Mouse (Mus musculus): ENCODE measurements around the gene Msto1. TPM values are rescaled to one million over a fixed set of nuclear protein-coding genes. Genes with fewer than 3 reads are reported as not detected.
"Not testable (repeated sequence)": the region's sequence is repeated elsewhere in the genome, so short reads cannot be mapped to it uniquely, and the experiment has no call there.

The Msto1 gene
- total RNA-seq (2015; ENCODE audit: low replicate concordance) (2.3 and 3.7 TPM in 2 replicates), total RNA-seq (2017; ENCODE audit: low replicate concordance) (2.5 and 5.2 TPM in 2 replicates)

GRCm38 (mm10) chr3:88913511-88914383, at the start of gene Msto1:
Gene Msto1 (minus strand): TSS chr3:88913999.
- peak; percentile 99 for ATAC-seq (replicated peaks; ENCODE audit: low FRiP score, poor library complexity, severe bottlenecking)

GRCm38 (mm10) chr3:88963211-88963610, 49.4 kb upstream of the Msto1 start:
- not testable (repeated sequence) for ATAC-seq (replicated peaks; ENCODE audit: low FRiP score, poor library complexity, severe bottlenecking)

- no peak for ATAC-seq (replicated peaks; ENCODE audit: low FRiP score, poor library complexity, severe bottlenecking)
These were observed 39.9 kb upstream of the Msto1 start for GRCm38 (mm10) chr3:88953736-88954135.

GRCm38 (mm10) chr3:88953246-88953645, 39.4 kb upstream of the Msto1 start:
- no peak for ATAC-seq (replicated peaks; ENCODE audit: low FRiP score, poor library complexity, severe bottlenecking)

GRCm38 (mm10) chr3:88951327-88951800, 37.6 kb upstream of the Msto1 start:
- no peak for ATAC-seq (replicated peaks; ENCODE audit: low FRiP score, poor library complexity, severe bottlenecking)

GRCm38 (mm10) chr3:88950576-88951326, 37.0 kb upstream of the Msto1 start, which contains the start of the genes Ash1l and Dap3:
Gene Ash1l (plus strand): TSS chr3:88950622.
Gene Dap3 (minus strand): TSS chr3:88951181.
- peak; percentile 84 for ATAC-seq (replicated peaks; ENCODE audit: low FRiP score, poor library complexity, severe bottlenecking)

- ATAC-seq (replicated peaks; ENCODE audit: low FRiP score, poor library complexity, severe bottlenecking), result peak; percentile 76
These were observed 36.2 kb upstream of the Msto1 start for GRCm38 (mm10) chr3:88949786-88950575.

- no peak for ATAC-seq (replicated peaks; ENCODE audit: low FRiP score, poor library complexity, severe bottlenecking)
These were observed 30.3 kb upstream of the Msto1 start for GRCm38 (mm10) chr3:88944109-88944508.

GRCm38 (mm10) chr3:88942316-88942880, 28.6 kb upstream of the Msto1 start:
- ATAC-seq (replicated peaks; ENCODE audit: low FRiP score, poor library complexity, severe bottlenecking), result no peak

- peak; percentile 77 for ATAC-seq (replicated peaks; ENCODE audit: low FRiP score, poor library complexity, severe bottlenecking)
These were observed 25.9 kb upstream of the Msto1 start for GRCm38 (mm10) chr3:88939749-88940148.

GRCm38 (mm10) chr3:88939071-88939470, 25.3 kb upstream of the Msto1 start:
- no peak for ATAC-seq (replicated peaks; ENCODE audit: low FRiP score, poor library complexity, severe bottlenecking)

- no peak for ATAC-seq (replicated peaks; ENCODE audit: low FRiP score, poor library complexity, severe bottlenecking)
These were observed 15.7 kb upstream of the Msto1 start for GRCm38 (mm10) chr3:88929501-88929900.

GRCm38 (mm10) chr3:88925651-88926050, 11.9 kb upstream of the Msto1 start:
- no peak for ATAC-seq (replicated peaks; ENCODE audit: low FRiP score, poor library complexity, severe bottlenecking)

GRCm38 (mm10) chr3:88923989-88924591, 10.3 kb upstream of the Msto1 start:
- ATAC-seq (replicated peaks; ENCODE audit: low FRiP score, poor library complexity, severe bottlenecking), result no peak

- no peak for ATAC-seq (replicated peaks; ENCODE audit: low FRiP score, poor library complexity, severe bottlenecking)
These were observed 7.6 kb upstream of the Msto1 start for GRCm38 (mm10) chr3:88921411-88921810.

GRCm38 (mm10) chr3:88918981-88919380, 5.2 kb upstream of the Msto1 start:
- ATAC-seq (replicated peaks; ENCODE audit: low FRiP score, poor library complexity, severe bottlenecking), result no peak

- 0 out of 2 replicates have a peak, but pooled peaks have one; percentile 2 for ATAC-seq (replicated peaks; ENCODE audit: low FRiP score, poor library complexity, severe bottlenecking)
These were observed 598 bp upstream of the Msto1 start for GRCm38 (mm10) chr3:88914384-88914810.

- ATAC-seq (replicated peaks; ENCODE audit: low FRiP score, poor library complexity, severe bottlenecking), result no peak
These were observed 1.2 kb downstream of the Msto1 start for GRCm38 (mm10) chr3:88912585-88912984.
